Comparison of ENCODE assay signal across 8 mouse cellular contexts in the genomic region with DNA sequence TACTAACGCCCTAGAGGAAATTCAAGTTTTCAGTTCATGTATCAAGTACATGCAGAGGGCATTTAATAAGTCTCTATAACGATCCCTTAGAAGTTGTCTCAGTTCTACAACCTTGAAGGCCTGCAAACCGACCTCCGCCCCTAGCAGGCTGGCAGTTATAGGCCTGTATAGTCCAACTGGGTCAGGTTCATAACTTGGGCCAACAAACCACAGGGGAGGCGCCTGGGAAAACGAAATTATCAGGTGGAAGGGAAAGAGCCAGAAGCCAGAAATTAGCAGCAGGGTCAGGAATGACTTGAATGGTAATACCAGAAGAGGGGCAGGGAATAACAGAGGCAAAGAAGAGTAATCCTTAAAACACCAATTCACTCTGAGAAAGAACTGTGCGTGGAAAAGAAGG. TPM values are rescaled to one million over a fixed set of nuclear protein-coding genes. Genes with fewer than 3 reads are reported as not detected.
DNase-seq lines count a peak whose midpoint lies in the region; ATAC-seq lines count a peak whose summit lies in the region.

No protein-coding gene starts in this region.

- no peaks in the 10 kb centered on the region for H3K27me3 ChIP-seq in lung, embryonic 15.5 days
- H3K27me3 ChIP-seq in midbrain, embryonic 10.5 days (ENCODE audit: low read depth, poor library complexity, severe bottlenecking), result no peaks in the 10 kb centered on the region

- H3K36me3 ChIP-seq in lung, embryonic 15.5 days, result peaks cover 4% of the 10 kb centered on the region; the same call in 1 of the 2 replicates
- peaks cover 17% of the 10 kb centered on the region for H3K36me3 ChIP-seq in midbrain, embryonic 10.5 days

- WGBS in lung, embryonic 15.5 days, result 35% methylated on average over 7 of the region's 7 CpGs
- WGBS in midbrain, embryonic 10.5 days, result 42% methylated on average over 7 of the region's 7 CpGs

- peak overlapping the region; percentile 74 for H3K4me2 ChIP-seq in lung, embryonic 15.5 days

- H3K9me3 ChIP-seq in lung, embryonic 15.5 days, result no peaks in the 10 kb centered on the region
- H3K9me3 ChIP-seq in midbrain, embryonic 10.5 days (replicated peaks), result no peaks in the 10 kb centered on the region

- peak overlapping the region; percentile 87 for H3K9ac ChIP-seq in lung, embryonic 15.5 days

- H3K4me3 ChIP-seq in lung, embryonic 15.5 days, result peak overlapping the region; percentile 94
- H3K4me3 ChIP-seq in midbrain, embryonic 10.5 days, result peak overlapping the region; percentile 92

- no peak for ATAC-seq in lung, embryonic 15.5 days (ENCODE audit: borderline replicate concordance, extremely low read depth, low FRiP score, low TSS enrichment)

- H3K4me1 ChIP-seq in lung, embryonic 15.5 days, result peaks cover 5% of the 10 kb centered on the region
- peaks cover 7% of the 10 kb centered on the region for H3K4me1 ChIP-seq in midbrain, embryonic 10.5 days

- no peak overlapping the region for H3K27ac ChIP-seq in lung, embryonic 15.5 days
- peak overlapping the region; percentile 87 for H3K27ac ChIP-seq in midbrain, embryonic 10.5 days (replicated peaks)

- DNase-seq in lung, postnatal 14 days, result no peak
- peak; percentile 13 for DNase-seq in c-Kit-negative CD71-positive TER-119-positive erythroid progenitor cells, embryonic 14.5 days (ENCODE audit: low read depth, low spot score)
- peak; percentile 13 for DNase-seq in gastrocnemius, postnatal 25 days
- DNase-seq in kidney, adult 18-20 months, result peak; percentile 40
- DNase-seq in midbrain, embryonic 10.5 days (ENCODE audit: low spot score), result no peak
- DNase-seq in frontal cortex, adult 2 months (ENCODE audit: extremely low spot score in 1 of 2, low spot score in 1 of 2), result no peak
- no peak for DNase-seq in layer of hippocampus, adult 8-10 months (ENCODE audit: low spot score in 2 of 2)

RNA-seq across cellular contexts. Expression of gene Chchd3, which starts 0.8 kb away (rescaled TPM):
- 101 and 103 TPM in 2 replicates for polyA plus RNA-seq in lung, embryonic 15.5 days (2015; fragmentation: Nextera tagmentation; extraction: Ambion mirVana)
- total RNA-seq in gastrocnemius, postnatal 25 days (2021), result 100 to 1,000 TPM; 366 to 394 TPM
- 126 and 129 TPM in 2 replicates for polyA plus RNA-seq in midbrain, embryonic 10.5 days (2016; fragmentation: Nextera tagmentation; extraction: Ambion mirVana)
- polyA plus RNA-seq in frontal cortex, adult 2 months (2012; rRNA removed), result 111 and 116 TPM in 2 replicates
- 10 to 100 TPM; 82.5 to 88.4 (median 83.8) TPM for total RNA-seq in layer of hippocampus, adult 8-10 months (2022)

Comparison
In these comparisons a context has a peak if more than half of its experiments do, and no peak if none do; other contexts are left out.
1. DNase-seq: peak in c-Kit-negative CD71-positive TER-119-positive erythroid progenitor cells, embryonic 14.5 days (single experiment), gastrocnemius, postnatal 25 days (single experiment) and kidney, adult 18-20 months (single experiment); none in lung, postnatal 14 days (single experiment), midbrain, embryonic 10.5 days (single experiment), frontal cortex, adult 2 months (0 of 2) and layer of hippocampus, adult 8-10 months (0 of 2).